Mouse (Mus musculus): ENCODE data around the gene Fkbp1b. TPM values are rescaled to one million over a fixed set of nuclear protein-coding genes. Genes with fewer than 3 reads are reported as not detected.

Fkbp1b gene
- not detected for total RNA-seq (2023)

DNA sequence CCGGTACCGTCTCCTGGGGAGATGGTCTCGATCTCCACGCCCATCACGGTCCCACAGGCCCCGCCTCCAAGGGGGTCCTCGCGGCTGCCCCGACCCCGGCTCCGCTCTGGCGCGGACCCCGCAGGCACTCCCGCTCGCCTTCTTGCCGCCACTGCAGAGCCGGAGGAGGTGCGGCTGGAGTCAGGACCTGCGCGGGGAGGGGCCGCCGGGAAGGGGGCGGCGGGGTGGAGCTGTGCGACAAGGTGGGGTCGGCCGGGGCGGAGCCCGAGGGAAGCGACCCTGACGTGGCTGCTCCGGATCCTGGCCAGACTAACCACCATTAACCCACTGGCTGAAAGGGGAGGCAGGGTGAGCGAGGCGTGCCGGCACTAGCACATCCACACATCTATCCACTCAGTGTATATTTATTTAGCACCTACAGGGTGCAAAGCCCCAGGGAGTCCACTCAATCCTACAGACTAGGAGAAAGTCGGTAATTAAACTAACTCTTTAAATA is at the start of gene Fkbp1b:
Gene Fkbp1b (minus strand): TSS at position 200 of the 496 bp plus-strand sequence.

GRCm38 (mm10) chr12:4874161-4874927 is 33.0 kb upstream of the Fkbp1b start, which contains the start of gene Mfsd2b:
Gene Mfsd2b (minus strand): TSS chr12:4874359.

GRCm38 (mm10) chr12:4842890-4843597 is 1.7 kb upstream of the Fkbp1b start, which contains the start of gene Wdcp:
Gene Wdcp (plus strand): TSS chr12:4843303.

DNA sequence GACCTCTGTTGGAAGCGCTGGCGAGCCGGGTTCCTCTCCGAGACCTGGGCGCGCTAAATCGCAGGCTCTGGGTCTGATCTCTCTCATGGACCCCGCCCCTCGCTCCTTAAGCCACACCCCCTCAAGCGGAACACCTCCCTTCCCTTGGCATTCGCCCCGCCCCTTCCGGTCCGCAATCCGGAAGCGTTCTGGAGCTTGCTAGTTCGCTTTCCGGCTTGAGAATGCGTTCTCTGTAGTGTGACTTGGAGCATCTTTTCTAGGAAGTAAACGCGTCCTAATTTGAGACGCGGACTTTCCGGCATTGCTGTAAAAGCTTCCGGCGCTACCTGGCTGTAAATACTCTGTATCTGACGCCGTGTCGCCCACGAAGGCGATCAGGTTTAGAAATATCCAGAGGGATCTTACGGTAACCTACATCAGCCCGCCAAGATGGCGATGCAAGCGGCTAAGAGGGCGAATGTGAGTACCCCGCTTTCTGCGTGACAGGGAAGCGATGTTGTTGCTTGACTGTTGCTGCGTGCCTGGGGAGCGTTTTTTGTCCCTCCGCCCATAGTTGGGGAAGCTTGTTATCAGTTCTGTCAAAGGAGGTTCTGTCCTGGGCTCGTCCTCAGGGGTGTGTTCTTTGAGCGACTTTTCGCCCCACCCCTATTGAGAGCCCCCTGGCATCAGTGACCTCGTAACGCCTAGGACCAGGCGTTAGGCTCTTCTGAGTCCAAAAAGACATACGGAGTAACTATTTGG is 23.9 kb downstream of the Fkbp1b start, which contains the start of gene Sf3b6:
Gene Sf3b6 (plus strand): TSS at position 184 of the 741 bp plus-strand sequence.

Other genes with a start within 250 kb of the Fkbp1b start
- 100 to 1,000 TPM; 381 to 384 TPM for gene Itsn2, start 249.0 kb downstream of the Fkbp1b start, total RNA-seq (2023)
- not detected for gene Gm3625, start 248.7 kb downstream of the Fkbp1b start, total RNA-seq (2023)
- under 1 TPM in 1 of 2 experiments, not detected in 1; 0.35 TPM for gene Fam228a, start 103.2 kb downstream of the Fkbp1b start, total RNA-seq (2023)
- gene Pfn4, start 72.6 kb downstream of the Fkbp1b start, total RNA-seq (2023), result 1 to 10 TPM; 1.1 to 3.3 TPM
- gene Fam228b, start 72.3 kb downstream of the Fkbp1b start, total RNA-seq (2023), result 1 to 10 TPM; 6.5 to 6.7 TPM
- 100 to 1,000 TPM; 138 to 152 TPM for gene Sf3b6, start 24.0 kb downstream of the Fkbp1b start, total RNA-seq (2023)
- 10 to 100 TPM; 15.7 to 19.4 TPM for gene Wdcp, start 1.7 kb upstream of the Fkbp1b start, total RNA-seq (2023)
- gene Mfsd2b, start 32.8 kb upstream of the Fkbp1b start, total RNA-seq (2023), result 1 to 10 TPM; 2.3 to 2.8 TPM
- 10 to 100 TPM; 27.6 to 30.1 TPM for gene Ubxn2a, start 66.1 kb upstream of the Fkbp1b start, total RNA-seq (2023)
- 10 to 100 TPM; 86.1 to 87.4 TPM for gene Atad2b, start 75.8 kb upstream of the Fkbp1b start, total RNA-seq (2023)